Mouse (Mus musculus) embryo, embryonic 10.5 days (tissue): ENCODE data around the gene Nploc4.

Experiments used
- DNase-seq: peaks from one replicate; pipeline ENCODE4 v3.0.0-alpha.2; 2015; ENCODE audit warnings: low spot score

Nploc4 gene

DNA sequence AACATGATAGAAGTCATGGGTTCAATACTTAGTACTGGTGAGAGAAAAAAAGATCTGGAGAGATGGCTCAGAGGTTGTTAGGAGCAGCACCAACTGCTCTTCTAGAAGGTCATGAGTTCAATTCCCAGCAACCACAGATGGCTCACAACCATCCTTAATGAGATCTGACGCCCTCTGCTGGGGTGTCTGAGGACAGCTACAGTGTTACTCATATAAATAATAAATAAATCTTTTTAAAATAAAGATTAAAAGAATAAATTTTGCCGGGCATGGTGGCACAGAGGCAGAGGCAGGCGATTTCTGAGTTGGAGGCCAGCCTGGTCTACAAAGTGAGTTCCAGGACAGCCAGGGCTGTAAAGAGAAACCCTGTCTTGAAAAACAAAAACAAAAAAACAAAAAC lies 98.7 kb downstream of the Nploc4 start:
- no peak for DNase-seq

DNA sequence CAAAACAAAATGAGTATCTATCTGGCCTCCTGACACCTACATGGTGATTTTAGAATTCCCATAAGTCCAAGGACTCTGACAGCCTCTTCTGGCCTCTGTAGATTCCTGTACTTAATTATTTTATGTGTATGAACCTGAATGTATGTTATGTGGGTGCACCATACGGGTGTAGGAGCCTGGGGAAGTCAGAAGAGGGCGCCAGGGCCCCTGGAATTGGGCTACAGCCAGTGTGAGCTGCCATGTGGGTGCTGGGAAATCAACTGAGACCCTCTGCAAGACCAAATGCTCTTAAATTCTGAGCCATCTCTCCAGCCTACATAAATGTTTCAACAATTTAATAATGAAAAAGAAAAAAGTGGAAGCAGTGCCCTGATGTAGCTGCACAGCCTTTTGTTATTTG lies 100.1 kb downstream of the Nploc4 start:
- no peak for DNase-seq

DNA sequence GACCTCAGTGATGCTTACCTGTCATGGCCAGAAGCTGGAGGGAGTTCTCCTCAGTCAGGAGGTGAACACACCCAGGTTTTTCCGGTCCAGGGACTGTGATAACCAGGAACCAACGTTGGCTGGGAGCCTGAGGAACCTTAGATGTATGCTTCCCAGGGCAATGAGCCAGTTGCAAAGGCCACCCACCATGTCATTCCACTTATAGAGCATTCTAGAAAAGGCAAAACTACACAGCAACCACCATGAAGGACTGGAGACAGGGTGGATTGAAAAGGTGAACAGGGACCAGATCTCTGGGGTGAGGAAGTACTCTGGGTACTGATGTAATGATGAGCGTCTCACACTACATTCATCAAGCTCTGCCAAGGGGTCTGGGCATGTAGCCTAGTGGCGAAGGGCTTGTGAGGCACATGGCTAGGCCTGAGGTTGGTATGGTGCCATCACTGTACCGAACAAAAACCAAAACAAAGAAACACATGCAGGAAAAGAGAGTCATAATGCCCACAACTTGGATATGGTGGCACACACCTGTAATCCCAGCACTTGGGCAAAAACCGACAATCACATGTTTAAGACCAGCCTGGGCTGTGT lies 102.0 kb downstream of the Nploc4 start:
- DNase-seq: no peak
